Mouse (Mus musculus): Measurements from ENCODE around the gene Rtp1.

Gene Rtp1

GRCm38 (mm10) chr16:23457338-23457737 lies 28.4 kb downstream of the Rtp1 start:
- DNase-seq: no peak

- DNase-seq: no peak
Measured at GRCm38 (mm10) chr16:23458906-23459588, 30.1 kb downstream of the Rtp1 start.

GRCm38 (mm10) chr16:23463671-23464347 lies 34.9 kb downstream of the Rtp1 start:
- no peak for DNase-seq

DNA sequence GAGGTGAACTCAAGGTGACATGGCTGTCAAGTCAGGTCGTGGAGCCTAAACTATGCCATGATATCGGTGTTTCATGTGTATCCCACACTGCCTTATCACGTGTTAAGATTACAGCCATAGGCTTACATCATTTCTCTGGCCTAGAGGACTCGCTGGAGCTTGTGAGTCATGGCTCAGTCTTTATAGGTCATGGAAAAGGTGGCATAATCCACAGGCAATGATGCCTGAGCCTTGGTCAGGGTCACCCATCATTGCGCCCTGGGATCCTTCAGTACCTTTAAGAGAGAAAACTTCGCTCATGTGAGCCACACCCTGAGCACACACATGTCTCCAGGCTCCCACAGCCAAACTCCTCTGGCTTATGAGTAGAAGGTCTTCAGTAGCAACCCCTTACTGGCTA lies 42.6 kb downstream of the Rtp1 start:
- DNase-seq: no peak

- no peak for DNase-seq
Measured at GRCm38 (mm10) chr16:23472046-23472445, 43.1 kb downstream of the Rtp1 start.

GRCm38 (mm10) chr16:23475651-23476050 lies 46.7 kb downstream of the Rtp1 start:
- no peak for DNase-seq

GRCm38 (mm10) chr16:23476598-23476997 lies 47.7 kb downstream of the Rtp1 start:
- DNase-seq: no peak

DNA sequence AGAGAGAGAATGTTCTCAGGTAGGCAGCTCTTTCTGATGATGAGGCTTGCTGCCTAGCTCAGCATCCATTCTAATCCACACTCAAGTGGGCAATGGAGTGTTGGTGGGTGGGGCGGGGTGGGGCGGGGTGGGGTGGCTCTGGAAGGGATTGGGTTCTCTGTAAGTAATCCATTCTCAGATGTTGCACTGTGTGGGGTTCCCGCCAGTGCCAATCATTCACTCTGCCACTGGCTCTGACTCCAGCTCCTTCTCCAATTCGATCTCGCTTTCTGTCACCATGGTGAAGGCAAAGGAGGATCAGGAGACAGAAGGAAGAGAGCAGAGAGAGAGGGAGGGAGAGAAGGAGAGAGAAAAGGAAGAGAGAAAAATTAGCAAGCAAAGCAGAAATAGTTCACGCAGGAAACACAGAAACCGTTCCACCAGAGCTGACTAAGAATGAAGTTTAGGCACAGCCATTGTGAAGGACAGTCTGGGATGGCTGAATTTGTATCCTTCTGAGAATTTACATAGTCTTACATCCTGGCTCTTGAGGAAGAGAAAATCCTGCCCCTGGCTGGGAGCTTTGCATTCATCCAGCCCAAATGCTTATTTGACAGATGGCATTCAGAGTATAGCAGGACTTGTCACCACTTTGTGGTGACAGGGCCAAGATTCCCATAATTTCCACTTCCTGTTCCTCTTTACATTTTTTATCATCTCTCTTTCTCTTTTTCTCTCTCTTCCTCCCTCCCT lies 51.1 kb downstream of the Rtp1 start:
- DNase-seq: no peak

- no peak for DNase-seq
Measured at GRCm38 (mm10) chr16:23482218-23482617, 53.3 kb downstream of the Rtp1 start.

- no peak for DNase-seq
Measured at GRCm38 (mm10) chr16:23482846-23483245, 53.9 kb downstream of the Rtp1 start.

GRCm38 (mm10) chr16:23483292-23483691 lies 54.4 kb downstream of the Rtp1 start:
- no peak for DNase-seq
